Mouse (Mus musculus) right cerebral cortex, postnatal 36 days (tissue): ENCODE measurements around the gene Mamstr.

Source experiments
- DNase-seq, 2 experiments: peaks; one replicate each; pipeline ENCODE4 v3.0.0; 2022; ENCODE audit warnings: low spot score in 2 of 2, mixed read lengths in 1 of 2

Mamstr gene

DNA sequence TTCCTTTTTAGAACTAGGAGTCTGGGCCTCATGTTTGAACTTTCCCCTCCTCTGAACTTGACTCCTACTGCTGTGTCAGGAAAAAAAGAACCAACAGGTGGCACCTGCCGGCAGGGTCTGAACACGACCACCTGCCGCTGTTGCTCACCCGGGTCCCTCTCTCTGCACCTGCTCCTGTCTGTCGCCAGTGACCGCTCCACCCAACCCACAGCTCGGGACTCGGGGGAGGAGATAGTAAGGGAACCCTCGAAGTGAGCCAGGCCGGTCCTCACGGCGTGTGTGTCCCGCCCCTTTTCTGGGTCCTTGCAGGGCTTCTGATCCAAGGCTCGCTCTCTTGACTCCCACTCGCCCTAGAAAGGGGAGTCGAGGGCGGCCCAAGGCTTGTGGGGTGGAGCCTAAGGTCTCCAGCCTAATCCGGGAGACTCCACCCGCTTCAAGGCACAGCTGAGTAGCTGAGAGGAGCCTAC is at the start of gene Mamstr:
Gene Mamstr (plus strand): TSS at position 417 of the 467 bp plus-strand sequence.
- DNase-seq, result no peak

DNA sequence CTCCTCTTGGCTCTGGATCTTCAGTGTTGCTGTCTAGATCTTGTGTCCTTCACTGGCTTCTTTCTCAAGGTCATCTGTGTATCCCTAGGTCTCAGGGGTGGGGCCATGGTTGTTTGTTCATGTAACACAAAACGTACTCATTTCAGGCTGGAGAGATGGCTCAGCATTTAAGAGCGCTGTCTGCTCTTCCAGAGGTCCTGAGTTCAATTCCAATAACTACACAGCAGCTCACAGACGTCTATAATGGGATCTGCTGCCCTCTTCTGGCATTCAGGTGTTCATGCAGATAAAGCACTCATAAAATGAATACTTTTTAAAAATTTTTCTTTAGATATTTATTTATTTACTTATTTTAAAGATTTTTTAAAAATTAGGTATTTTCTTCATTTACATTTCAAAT is 48.9 kb upstream of the Mamstr start:
- no peak for DNase-seq

DNA sequence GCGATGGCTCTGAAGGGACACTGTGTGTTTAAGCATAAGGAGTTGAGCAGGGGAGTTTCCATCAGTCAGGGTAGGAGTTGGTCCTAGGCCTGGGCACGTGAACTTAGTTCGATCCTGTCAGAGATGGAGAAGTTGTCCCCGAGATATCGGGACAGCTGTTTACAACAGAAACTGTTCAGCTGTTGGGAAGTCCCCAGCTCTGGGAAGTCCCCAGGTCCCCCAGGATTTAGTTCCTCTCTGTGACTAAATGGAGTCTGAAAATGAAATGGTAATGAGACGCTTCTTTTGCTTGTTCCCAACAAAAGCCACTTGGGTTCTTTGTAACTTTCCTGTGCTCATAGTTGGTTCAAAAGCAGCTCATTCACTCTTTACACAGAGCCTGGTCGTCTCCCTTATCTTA is 47.9 kb upstream of the Mamstr start:
- DNase-seq, result no peak

DNA sequence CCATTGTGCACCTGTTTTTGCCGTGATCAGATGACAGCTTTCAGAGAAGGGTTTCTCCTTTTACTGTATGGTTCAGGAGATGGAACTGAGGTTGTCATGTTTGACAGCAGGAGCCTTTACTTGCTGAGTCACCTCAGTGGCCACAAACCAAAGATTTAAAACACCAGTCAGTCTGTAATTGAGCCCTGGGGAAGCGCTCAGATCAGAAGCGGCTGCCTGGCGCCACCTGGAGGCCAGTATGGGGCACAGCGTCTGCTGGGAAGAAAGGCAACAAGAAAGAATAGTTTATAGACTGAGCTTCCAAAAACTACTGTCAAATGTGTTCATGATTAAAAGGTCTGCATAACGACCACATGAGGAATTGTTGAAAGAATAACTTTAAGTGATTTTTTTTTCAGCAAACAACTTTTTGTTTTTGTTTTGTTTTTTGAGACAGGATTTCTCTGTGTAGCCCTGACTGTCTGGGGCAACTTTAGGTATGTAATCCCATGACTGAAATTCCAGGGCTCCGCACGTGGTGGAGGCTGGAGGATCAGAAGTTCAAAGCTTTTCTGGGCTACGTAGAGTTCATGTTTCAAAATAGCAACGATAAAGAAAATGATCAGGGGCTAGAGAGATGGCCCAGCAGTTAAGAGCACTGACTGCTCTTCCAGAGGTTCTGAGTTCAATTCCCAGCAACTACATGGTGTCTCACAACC is 46.5 kb upstream of the Mamstr start:
- peak; percentile 18 to 37 for DNase-seq

DNA sequence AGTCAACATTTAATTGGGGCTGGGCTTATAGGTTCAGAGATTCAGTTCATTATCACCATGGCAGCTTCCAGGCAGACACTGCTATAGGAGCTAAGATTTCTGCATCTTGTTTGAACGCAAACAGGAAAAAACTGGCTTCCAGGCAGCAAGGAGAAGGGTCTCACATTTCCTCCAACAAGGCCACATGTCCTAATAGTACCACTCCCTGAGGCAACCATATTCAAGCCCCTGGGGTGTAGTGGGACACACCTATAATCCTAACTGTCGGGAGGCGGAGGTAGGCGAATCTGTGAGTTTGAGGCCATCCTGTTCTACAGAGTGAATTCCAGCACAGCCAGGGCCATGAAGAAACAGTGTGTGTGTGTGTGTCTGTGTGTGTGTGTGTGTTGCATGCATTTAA is 44.6 kb upstream of the Mamstr start:
- no peak for DNase-seq

DNA sequence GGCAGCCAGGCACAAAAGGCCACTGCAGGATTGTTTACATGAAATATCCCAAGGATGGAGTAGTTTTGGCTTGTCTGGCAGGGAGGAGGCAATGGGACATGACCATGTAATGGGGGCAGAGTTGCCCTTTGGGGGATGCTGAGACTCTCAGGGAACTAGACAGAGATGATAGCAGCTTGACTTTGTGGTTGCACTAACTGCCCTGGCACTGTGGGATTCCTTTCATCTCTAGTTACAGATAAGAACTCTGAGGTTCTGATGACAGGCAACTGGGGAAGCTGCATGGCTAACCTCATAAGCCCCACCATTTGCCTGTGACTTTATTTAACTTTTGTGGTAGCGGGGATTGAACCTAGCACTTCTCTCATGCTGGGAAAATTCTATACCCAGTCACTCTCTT is 43.7 kb upstream of the Mamstr start:
- no peak for DNase-seq

DNA sequence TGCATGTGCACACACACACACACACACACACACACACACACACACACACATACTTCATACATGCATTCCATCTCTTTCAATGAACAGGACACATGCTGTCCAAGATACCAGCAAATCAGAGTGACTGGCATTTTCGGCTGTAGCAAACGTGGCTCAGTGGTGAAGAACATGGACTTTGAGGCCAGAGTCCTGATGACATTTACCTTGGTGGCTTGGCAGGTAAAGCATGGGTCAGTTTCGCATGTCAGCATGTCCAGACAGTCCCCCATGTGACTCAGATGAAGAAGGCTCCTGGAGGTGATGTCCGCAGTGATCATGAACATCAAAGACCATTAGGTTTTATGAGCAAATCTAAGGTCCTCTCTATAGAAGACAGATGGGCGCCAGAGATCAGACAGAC is 42.8 kb upstream of the Mamstr start:
- no peak for DNase-seq

DNA sequence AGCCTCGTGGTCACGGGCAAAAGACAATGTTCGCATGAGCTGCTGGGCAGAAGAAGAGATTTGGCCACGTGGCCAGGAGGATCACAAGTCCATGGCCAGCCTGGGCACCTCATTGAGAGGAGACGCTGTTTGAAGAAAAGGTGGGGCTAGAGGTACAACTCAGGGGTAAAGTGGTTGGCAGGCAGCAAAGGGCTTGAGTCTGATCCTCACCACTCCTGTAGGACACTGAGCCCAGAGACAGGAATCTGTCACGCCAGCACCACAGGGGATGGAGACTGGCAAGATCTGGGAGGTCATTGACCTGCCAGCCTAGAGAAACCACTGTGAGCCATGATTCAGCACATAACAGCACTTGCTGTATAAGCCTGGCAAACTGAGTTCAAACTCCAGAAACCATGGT is 42.2 kb upstream of the Mamstr start:
- no peak for DNase-seq

DNA sequence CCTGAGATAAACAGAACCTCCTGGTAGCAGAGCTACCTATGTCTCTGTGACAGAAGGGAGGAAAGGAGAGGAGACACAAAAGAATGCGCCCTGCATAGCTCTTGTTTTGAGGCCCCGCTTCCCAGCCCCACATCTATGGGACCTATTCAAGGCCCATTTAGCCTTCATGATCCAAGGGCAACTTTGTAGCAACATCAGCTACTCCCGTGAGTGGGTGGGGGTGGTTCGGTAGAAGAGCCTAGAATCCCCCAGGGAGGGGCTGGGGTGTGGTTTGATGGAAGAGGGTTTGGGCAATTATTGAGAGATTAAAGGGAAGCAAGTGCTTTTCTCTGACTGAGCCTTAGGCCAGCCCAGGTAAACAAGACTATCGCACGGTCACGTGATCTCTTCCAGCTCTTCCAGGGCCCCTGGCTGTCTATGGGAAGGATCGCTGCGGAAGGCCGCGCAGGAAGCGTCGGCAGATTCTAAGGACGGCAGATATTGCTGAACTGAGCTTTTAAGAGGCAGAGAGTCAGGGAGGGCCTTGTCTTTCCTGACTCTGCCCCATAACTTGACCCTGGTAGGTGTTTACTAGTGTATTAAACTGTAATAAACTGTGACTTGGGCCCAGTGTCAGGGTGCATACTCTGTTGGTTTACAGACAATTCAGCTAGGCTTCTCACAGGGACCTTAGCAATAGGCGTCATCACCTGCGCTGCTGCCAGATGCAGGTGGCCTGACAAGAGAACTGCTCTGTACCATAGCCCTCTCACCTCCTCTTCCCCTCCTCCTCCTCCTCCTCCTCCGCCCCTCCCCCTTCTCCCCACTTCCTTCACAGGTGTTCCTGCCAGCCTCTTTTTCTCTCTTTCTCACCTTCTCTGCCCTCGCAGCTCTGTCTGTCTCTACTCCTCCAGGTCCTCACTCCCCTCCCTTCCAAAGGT is 40.6 kb upstream of the Mamstr start:
- no peak for DNase-seq

DNA sequence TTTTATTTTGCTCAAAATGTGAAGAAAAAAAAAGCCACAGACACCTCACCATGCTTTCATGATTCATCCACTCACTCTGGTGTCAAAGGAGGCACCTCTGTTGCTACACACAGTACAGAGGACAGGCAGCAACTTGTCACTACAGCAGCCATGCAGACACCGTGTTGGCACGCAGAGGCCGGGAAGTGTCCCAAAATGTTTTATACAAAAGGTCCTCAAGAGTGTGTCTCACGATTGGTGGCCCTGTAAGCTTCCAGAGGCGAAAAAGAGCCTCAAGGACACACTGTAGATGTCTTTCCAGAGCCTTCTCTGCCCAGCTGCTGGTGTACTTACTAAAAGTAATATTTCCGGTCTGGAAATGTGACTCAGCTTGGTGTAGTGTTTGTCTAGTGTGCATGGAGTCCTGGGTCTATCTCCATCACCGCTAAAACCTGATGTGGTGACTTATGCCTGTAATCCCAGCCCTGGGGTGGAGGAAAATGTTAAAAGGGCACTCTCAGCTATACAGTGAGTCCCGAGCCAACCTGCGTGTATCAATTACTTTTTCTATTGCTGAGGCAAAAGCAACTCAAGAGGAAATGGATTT is 34.0 kb upstream of the Mamstr start:
- DNase-seq, result no peak

DNA sequence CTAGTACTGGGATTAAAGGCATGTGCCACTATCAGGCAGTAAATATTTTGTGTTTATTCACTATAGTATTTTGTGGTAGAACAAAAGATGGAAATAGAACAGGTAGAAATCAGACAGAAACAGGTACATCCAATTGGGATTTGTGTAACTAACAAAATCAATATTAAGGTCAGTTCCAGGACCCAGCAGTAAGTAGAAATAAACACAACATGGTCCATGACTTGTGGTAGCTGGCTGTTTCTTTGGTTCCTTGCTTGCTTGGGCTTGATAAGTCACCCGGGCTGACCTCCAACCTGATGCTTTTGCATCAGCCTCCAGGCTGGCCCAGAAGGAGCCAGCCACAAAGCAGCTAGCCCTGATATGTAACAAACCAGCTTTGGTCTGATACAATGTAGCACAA is 30.3 kb upstream of the Mamstr start:
- DNase-seq, result no peak

DNA sequence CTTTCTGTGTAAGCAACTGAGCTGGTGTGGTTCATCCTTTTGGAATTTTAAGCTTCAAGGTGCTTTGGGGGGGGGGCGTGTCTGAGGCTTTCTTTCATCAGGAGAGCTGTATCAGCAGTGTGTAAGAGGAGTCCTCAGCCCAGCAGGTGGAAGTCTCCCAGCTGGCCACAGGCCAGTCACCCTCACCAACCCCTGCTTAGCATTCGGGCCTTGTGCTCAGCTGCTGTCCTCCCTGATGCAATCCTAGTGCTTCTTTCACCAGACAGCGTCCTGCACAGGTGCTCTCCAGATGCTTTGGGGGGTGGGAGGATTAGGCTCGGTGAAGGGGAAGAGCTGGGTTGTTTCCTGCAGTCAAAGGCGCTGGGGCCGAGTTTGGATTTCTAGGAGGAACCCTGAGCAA is 23.5 kb upstream of the Mamstr start:
- DNase-seq, result no peak

DNA sequence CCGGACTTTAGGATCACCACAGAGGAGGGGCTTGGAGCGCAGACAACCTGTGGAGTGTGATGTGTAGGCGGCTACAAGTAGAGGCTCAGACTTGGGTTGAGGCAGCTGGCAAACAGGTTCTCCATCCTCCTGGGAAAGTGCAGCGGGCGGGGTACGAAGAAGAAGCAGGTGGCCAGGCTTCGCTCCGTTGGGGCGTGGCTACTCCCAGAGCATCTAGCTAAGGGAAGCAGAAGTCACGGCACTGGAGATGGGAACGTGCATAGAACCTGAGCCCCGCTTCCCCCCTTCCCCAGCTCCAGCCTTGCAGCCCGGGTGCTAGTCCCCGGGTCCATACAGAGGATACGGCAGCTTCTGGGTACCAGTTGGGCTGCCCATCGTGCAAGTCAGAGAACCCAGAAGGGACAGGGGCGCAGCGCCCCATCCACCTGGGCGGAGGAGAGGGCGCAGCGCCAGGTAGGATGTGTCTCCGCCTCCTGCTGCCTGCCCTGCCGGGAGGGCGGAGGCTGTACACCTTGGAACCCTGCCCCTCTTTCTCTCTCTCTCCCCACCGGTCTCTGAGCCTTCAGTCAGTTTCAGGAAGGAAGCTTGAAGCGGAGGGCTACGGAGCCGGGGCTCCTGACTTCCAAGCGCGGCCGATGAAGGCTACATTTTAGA is 22.6 kb upstream of the Mamstr start, which contains the start of gene Fut1:
Gene Fut1 (plus strand): TSS at position 248 of the 654 bp plus-strand sequence.
- no peak for DNase-seq

DNA sequence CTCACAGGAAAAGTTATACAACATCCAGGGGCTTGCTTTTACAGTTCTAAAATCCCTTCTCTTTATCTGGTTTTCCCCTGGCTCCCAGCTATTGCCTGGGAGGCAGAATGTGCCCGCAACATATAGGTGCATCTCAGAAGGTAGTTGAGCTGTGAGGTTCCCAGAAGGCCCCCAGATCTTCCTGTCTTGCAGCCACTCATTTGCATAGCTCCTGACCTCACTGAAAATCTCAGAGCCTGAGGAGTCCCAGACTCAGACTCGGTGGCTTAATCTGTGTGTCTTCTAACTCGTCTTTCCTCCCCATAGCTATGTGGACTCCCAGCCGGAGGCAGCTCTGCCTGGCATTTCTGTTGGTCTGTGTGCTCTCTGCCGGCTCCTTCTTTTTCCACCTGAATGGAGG is 21.5 kb upstream of the Mamstr start:
- DNase-seq, result no peak

DNA sequence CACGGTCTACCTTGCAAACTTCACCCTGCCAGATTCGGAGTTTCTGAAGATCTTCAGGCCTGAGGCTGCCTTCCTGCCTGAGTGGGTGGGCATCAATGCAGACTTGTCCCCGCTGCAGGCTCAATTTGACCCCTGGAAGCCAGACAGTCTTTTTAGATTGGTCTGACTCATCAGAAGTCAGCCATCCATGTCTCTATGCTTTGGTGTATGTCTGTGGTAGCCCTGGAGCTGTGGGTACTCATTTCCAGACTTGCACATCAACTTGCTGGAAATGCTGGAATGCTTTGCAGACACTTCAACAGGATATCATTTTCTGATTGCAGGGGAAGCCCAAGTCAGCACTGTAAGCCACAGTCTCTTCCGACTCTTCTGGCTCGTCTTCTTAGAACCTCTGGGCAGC is 20.2 kb upstream of the Mamstr start:
- DNase-seq, result no peak

DNA sequence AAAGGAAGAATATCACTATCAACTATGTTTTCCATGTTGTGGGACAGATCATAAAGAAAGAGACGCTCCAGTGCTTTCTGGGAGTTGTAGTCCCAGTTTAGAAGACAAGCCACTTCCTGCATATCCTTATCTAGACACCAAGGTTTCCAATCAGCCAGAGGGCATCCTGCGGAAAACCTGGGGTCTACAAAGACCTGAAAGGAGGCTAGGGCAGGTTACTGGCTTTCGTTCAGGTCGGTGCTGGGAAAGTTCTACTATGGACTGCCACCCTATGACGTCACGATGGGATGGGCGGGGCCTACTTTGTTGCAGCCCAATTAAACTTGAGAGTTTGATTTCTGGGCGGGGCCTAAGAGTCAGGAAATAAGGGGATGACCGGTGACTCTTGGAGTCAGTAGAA is 18.3 kb upstream of the Mamstr start, which contains the start of gene Izumo1:
Gene Izumo1 (plus strand): TSS at position 369 of the 400 bp plus-strand sequence.
- no peak for DNase-seq

DNA sequence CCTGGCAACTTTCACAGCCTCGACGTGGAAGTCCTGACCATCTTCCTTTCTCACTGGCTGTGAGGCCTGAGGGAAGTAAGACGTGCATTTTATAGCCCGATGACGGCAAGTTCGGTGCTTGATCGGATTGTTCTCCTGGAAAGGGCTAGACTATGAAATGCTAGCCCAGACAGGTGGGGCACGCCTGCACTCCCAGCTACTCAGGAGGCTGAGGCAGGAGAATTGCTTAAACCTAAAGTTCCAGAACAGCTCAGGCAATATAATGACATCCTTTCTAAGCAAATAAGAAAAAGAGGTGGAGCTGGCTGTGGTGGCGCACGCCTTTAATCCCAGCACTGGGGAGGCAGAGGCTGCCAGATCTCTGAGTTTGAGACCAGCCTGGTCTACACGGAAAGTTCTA is 16.3 kb upstream of the Mamstr start:
- DNase-seq, result no peak

DNA sequence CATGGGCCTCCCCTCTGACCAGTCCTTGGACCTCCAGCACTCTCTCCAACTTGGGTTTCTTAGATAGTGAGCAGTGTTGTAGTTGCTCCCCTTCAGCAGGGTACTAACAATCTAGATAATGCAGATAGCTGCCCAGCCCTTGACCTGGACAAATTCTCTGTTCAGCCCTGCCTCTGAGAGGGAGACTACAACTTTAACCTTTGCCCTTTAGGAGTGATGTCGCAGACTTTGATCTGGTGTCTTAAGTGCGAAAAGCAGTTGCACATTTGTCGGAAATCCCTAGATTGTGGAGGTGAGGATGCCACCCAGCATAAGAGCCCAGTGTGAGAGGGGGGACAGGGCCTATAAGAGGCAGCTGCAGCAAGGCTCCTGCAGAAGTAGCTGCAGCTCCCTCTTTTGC is 15.1 kb upstream of the Mamstr start:
- DNase-seq, result no peak

DNA sequence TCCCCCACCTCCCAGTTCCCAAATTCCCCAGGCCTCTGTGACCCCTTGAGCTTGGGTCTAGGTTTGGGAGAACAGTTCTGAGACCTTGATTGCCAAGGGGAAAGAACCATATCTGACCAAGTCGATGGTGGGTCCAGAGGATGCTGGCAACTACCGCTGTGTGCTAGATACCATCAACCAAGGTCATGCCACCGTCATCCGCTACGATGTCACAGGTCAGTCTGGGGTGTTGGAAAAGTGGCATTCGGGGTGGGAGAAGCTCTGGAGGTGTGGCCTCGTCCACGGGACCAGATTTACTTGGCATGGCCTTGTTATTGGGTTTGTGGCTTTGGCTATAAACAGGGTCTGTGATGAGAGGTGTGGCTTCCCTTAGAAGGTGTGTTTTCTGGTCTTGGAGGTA is 14.3 kb upstream of the Mamstr start:
- no peak for DNase-seq

DNA sequence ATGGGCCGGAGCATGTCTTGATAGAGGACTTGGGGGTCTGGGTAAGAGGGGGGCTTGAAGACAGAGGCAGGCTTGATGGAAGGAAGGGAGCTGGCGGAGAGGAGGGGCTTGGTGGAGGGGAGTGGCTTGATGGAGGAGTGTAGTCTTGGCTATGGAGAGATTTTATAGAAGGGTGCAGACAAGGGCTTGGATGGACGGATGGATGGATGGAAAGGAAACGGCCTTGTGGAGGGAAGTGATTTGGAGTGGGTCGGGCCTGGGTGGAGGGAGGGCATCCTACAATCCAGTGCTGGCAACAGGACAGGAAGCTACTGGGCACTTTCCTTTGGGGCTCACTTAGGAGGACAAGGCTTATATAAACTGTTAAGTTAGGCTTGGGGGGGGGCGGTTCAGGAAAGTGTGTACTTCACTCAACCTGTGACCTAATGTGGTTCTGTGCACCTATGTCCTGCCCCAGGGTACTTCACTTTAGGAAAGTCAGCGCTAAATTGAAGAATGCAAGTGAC is 13.2 kb upstream of the Mamstr start:
- DNase-seq, result no peak

DNA sequence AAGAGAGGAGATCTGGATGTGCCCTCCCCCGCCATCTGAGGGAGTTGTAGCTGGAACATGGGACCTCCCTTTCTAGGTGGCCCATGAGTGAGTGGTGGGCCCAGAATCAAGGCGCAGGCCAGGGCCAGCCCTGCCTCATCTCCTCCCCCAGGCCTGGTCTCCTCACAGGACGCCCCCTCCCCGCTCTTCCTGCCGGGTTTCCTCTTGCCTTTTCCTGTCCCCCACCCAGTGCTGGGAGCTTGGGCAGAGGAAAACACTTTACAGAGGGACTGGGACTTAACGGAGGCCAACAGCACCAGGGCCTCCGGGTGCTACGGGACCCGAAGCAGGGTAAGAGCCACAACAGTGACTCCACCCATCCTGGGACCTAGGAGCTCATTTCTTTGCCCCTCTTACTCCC is 12.5 kb upstream of the Mamstr start, which contains the start of gene Rasip1:
Gene Rasip1 (plus strand): TSS at position 228 of the 400 bp plus-strand sequence.
- DNase-seq, result no peak
